Mouse (Mus musculus): ENCODE measurements around the gene Kat6b. TPM values are rescaled to one million over a fixed set of nuclear protein-coding genes. Genes with fewer than 3 reads are reported as not detected.
A peak's percentile ranks its signal among the peaks of the same experiment; 100 is the strongest.
"Not testable (repeated sequence)": the region's sequence is repeated elsewhere in the genome, so short reads cannot be mapped to it uniquely, and the experiment has no call there.

Gene Kat6b
- polyA plus RNA-seq, 1 experiment, result 8.7 TPM

DNA sequence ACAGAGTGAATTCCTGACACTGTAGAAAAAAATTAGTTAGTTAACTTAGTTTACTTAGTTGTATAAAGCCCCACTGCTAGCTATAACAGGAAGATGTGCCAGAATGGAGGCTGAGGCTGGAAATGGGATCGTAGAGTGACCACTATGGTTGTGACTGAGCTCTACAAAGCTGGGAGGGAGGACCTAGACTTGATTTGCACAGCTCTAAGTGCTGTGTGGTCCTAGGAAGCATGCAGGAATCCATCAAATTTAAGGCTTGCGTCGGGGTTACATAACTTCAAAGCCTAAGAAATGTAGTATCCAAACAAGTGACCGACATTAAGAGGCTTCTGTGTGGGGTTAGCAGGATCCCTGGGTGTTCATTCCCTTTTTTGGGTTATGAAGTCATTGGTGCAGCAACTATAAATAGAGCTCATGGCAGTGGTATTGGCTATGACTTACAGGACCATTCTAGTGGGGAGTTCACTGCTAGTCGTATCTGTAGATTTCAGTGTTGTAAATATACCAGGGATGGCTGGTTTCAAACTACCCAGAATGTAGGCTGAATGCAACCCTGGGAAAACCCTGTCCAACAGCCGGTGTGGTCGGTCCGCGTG, 18.0 kb upstream of the Kat6b start:
- no peaks in the 10 kb centered on the region for H3K4me1 ChIP-seq (ENCODE audit: control insufficient read depth, insufficient read depth, insufficient read length, low read length)
- no peak overlapping the region for H3K4me3 ChIP-seq (ENCODE audit: insufficient read depth, low read depth, low read length)
- no peak overlapping the region for H3K27ac ChIP-seq (replicated peaks; ENCODE audit: low read depth, low read length)

DNA sequence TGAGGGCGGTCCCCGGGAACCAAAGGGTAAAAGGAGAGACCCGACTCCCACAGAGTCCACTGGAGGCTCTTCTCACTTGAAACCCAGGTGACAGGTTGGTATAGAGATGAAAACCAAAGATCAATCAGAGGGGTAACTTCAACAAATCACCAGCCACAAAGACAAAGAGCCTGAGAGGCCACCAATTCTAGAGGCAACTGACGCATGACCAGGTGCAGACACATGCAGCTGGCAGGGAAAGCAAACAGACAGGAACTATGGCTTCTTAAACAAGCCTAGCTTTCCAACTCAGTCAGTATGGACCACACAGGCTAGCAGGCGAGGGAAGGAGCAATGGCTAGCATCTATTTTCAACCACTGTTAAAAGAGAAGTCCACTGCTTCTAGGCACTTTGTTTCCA, 10.8 kb upstream of the Kat6b start:
- Histone ChIP-seq H3K27ac (replicated peaks; ENCODE audit: low read depth, low read length) (no peak overlapping the region), H3K4me1 (ENCODE audit: control insufficient read depth, insufficient read depth, insufficient read length, low read length) (no peaks in the 10 kb centered on the region), H3K4me3 (ENCODE audit: insufficient read depth, low read depth, low read length) (no peak overlapping the region)

DNA sequence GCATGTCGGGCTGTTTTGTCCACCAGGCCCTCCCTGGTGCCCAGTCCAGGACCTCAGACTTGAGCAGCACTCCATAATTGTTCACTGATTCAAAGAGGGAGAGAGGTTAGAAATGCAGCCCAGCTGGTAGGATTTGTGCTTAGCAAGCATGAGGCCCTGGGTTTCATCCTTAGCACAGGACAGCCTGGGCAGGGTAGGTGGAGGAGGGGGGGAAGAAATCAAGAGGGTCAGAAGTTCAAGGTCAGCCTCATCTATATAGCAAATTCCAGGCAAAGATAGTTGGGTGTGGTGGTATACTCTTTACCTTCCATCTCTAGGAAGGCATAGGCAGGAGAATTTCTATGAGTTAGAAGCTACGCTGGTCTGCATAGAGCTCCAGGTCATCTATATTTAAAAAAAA, 9.3 kb upstream of the Kat6b start:
- Histone ChIP-seq H3K27ac (replicated peaks; ENCODE audit: low read depth, low read length) (no peak overlapping the region), H3K4me1 (ENCODE audit: control insufficient read depth, insufficient read depth, insufficient read length, low read length) (no peaks in the 10 kb centered on the region), H3K4me3 (ENCODE audit: insufficient read depth, low read depth, low read length) (no peak overlapping the region)

DNA sequence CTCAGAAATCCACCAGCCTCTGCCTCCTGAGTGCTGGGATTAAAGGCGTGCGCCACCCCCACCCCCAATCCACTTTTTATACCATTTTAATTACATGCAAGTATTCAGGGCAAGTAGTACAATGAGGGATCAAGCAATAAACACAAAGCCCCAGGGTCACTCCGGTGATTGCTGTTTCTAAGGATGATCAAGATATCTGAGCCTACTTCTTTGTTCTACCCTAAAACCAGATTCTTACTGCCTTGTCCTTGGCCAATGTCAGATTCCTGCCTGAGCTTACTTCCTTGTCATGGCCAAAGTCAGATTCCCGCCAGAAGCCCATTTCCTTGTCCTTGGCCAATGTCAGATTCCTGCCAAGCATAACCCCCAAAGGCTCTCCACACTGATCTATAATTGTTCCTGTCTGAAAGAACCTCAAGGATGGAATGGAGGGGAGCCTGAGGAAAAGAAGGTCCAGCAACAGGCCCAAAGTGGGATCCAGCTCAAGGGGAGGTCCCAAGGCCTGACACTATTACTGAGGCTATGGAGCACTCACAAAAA, 6.6 kb upstream of the Kat6b start:
- H3K4me1 ChIP-seq (ENCODE audit: control insufficient read depth, insufficient read depth, insufficient read length, low read length); H3K4me3 ChIP-seq (ENCODE audit: insufficient read depth, low read depth, low read length); H3K27ac ChIP-seq (replicated peaks; ENCODE audit: low read depth, low read length): not testable (repeated sequence)

DNA sequence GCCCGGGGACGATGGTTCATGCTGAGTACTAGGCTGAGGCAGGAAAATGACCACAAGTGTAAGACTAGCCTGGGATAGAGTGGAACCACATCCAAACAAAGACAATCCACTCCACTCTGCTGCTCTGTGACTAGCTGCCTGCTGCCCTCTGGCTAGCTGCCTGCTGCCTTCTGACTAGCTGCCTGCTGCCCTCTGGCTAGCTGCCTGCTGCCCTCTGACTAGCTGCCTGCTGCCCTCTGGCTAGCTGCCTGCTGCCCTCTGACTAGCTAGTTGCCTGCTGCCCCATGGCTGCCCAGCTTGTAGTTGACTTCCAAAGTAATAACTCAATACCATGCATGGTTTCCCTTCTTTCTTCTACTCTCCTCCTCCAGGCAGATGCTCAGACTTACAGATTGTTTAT, 4.1 kb upstream of the Kat6b start:
- no peak overlapping the region for H3K4me3 ChIP-seq (ENCODE audit: insufficient read depth, low read depth, low read length)
- no peak overlapping the region for H3K27ac ChIP-seq (replicated peaks; ENCODE audit: low read depth, low read length)
- no peaks in the 10 kb centered on the region for H3K4me1 ChIP-seq (ENCODE audit: control insufficient read depth, insufficient read depth, insufficient read length, low read length)

DNA sequence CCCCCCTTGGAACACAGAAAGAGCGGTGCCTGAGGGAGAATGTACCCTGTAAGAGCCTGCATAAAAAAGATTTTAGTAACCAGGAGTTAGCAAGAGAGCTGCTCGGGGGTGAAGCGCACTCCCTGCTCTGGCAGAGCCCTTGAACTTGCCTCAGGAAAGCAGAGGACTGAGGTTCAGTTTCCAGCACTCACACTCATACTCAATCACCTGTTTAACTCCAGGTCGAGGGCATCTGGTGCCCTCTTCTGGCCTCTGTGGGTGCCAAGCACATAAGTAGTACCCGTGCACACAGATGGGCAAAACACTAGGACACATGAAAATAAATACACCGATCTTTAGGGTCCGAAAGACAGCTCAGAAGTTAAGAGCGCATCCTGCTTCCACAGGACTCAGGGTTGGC, 1.7 kb upstream of the Kat6b start:
- Histone ChIP-seq H3K4me1 (ENCODE audit: control insufficient read depth, insufficient read depth, insufficient read length, low read length) (no peaks in the 10 kb centered on the region), H3K27ac (replicated peaks; ENCODE audit: low read depth, low read length) (no peak overlapping the region)

DNA sequence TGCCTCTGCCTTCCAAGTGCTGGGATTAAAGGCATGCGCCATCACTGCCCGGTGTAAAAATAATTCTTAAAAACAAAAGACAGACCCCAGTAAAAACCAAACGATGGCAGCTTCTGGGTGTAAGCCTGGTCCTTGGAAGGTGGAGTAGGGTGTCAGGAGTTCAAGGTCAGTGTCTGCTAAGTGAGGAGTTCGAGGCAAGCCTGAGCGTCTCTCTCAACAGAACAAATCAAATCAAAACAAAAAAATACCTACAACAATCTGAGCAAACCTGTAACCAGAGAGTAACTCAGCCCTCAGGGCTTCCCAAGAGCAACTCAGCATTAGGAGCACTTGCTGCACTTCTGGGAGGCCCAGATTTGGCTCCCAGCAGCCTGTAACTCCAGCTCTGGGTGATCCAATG, 1.0 kb upstream of the Kat6b start:
- Histone ChIP-seq H3K4me1 (ENCODE audit: control insufficient read depth, insufficient read depth, insufficient read length, low read length) (no peaks in the 10 kb centered on the region), H3K27ac (replicated peaks; ENCODE audit: low read depth, low read length) (no peak overlapping the region), H3K4me3 (ENCODE audit: insufficient read depth, low read depth, low read length) (no peak overlapping the region)

More for the DNA sequence above, 1.7 kb upstream of the Kat6b start:
- H3K4me3 ChIP-seq (ENCODE audit: insufficient read depth, low read depth, low read length), result no peak overlapping the region

DNA sequence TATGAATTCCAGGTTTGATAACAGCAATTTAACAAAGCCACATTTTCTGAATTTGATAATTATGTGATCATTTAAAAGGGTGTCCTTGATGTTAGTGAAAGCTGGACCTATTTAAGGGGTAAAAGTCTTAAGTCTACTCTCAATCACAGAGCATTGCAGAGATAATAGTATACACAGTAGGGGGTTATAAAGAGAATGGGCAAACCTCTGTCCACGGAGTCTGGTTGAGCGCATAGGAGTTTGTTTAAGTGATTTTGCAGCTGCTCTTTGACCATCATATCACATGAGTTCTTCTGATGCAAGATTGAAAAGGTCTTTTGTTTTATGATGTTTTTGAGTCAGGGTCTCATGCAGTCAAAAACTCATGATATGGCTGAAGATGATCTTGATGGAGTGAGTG, 3.0 kb downstream of the Kat6b start:
- Histone ChIP-seq H3K27ac (replicated peaks; ENCODE audit: low read depth, low read length) (no peak overlapping the region), H3K4me3 (ENCODE audit: insufficient read depth, low read depth, low read length) (no peak overlapping the region), H3K4me1 (ENCODE audit: control insufficient read depth, insufficient read depth, insufficient read length, low read length) (no peaks in the 10 kb centered on the region)

DNA sequence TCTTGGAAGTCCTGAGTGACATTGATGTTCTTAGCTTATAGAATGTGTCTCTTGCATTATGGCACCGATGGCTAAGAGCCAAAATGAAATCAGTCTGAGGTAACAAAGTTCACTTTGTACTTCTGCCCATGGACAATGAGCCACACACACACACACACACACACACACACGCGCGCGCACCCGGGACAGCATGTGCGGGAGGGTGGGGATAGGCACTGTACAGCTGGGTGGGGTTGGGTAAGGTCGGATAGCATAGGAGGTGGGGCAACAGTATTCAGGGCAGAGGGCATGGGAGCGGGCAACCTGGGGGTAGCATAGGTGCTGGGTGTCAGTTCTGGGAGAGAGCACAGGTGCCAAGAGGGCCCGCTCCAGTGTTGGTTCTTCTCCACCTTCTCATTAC, 3.5 kb downstream of the Kat6b start:
- Histone ChIP-seq H3K27ac (replicated peaks; ENCODE audit: low read depth, low read length) (no peak overlapping the region), H3K4me1 (ENCODE audit: control insufficient read depth, insufficient read depth, insufficient read length, low read length) (no peaks in the 10 kb centered on the region), H3K4me3 (ENCODE audit: insufficient read depth, low read depth, low read length) (no peak overlapping the region)

DNA sequence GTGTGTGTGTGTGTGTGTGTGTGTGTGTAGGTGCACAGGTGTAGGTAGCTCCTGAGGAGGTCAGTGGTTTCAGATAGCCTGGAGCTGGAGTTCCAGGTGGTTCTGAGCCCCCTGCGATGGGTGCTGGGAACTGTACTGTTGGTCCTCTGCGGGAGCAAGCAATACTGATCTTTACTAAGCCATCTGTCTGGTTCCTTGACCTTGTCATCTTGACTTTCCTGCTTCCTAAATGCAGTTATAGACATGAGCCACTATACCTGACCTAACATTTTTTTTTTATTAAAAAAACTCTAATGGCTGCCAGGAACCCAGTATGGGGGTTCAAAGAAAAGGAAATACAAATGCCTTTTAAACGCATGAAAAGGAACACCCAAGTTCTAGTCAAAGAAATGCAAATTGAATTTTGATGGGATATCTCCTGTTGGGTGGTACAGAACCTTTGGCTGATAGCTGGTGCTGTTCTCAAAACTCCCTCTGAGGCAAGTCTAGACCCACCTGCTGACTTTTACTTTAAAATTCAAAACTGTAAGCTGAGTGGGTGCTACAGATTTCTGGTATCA, 4.8 kb downstream of the Kat6b start:
- no peak overlapping the region for H3K4me3 ChIP-seq (ENCODE audit: insufficient read depth, low read depth, low read length)
- no peaks in the 10 kb centered on the region for H3K4me1 ChIP-seq (ENCODE audit: control insufficient read depth, insufficient read depth, insufficient read length, low read length)
- H3K27ac ChIP-seq (replicated peaks; ENCODE audit: low read depth, low read length), result no peak overlapping the region

DNA sequence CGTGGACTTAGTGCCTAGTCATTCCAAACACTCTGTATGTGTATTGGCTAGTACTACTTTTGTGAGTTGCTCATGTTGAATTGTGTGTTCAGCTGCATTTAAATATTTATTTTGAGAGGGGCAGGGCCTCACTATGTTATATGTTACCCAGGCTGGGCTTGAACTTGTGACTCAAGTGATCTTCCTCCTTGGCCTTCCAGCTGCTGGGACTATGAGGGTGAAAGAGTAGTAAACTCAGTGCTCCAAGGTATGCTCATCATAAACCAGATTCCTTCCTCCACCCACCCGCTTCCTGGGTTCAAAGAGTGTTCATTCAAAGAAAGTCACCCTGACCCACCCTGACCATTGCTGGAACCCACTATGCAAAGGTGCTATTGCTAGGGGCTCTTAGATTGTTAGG, 5.9 kb downstream of the Kat6b start:
- not testable (repeated sequence) for H3K27ac ChIP-seq (replicated peaks; ENCODE audit: low read depth, low read length); H3K4me1 ChIP-seq (ENCODE audit: control insufficient read depth, insufficient read depth, insufficient read length, low read length); H3K4me3 ChIP-seq (ENCODE audit: insufficient read depth, low read depth, low read length)

DNA sequence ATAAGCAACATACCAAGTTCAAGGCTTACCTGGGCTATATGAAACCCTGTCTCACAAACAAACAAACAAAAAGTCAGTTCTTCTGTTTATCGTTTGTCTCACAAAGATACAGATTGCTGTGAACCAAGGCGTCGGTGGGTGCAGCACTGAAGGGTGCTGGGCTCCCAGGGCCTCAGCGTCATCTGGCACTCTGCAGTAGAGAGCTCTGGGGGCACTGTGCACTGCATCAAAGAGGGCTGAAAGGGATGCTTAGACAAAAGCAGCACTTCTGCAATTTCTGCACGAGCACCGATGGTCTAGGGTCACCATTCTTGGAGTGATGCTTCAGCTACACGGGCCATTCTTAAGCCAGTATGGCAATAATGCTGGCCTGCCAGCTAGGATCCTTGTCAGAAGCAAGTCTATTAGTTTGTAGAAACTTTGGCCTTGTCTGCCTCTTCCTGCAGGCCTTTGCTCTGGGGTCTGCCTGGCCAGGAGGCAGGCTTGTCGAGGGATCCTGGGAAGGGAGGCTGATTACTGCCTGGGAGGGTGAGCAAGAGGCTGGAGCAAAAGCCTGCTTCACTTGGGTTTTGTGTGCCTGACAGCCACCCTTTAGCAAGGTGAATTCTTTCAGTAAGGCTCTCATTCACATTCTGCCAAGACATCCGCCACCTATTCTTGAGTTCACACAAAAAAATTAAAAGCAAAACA, 7.3 kb downstream of the Kat6b start:
- H3K4me1 ChIP-seq (ENCODE audit: control insufficient read depth, insufficient read depth, insufficient read length, low read length); H3K27ac ChIP-seq (replicated peaks; ENCODE audit: low read depth, low read length); H3K4me3 ChIP-seq (ENCODE audit: insufficient read depth, low read depth, low read length): not testable (repeated sequence)

DNA sequence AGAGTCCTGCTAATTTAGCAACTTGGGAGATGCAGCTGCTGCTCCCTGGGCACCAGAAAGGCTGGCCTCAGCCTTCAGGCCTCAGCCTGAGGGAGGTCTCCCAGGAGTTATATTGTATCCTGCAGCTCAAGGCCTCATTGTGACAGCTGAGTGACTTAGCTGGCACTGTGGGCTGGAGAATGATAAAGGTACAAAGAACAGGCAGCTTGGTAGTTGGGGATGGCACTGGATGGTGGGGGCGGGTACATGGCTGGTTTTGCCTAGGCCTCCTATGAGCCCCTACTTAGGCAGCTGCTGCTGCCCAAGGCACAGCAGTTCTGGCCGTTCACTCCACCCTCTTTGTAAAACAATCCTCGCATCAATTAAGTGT, 7.9 kb downstream of the Kat6b start:
- Histone ChIP-seq H3K27ac (replicated peaks; ENCODE audit: low read depth, low read length) (no peak overlapping the region), H3K4me3 (ENCODE audit: insufficient read depth, low read depth, low read length) (no peak overlapping the region), H3K4me1 (ENCODE audit: control insufficient read depth, insufficient read depth, insufficient read length, low read length) (no peaks in the 10 kb centered on the region)

DNA sequence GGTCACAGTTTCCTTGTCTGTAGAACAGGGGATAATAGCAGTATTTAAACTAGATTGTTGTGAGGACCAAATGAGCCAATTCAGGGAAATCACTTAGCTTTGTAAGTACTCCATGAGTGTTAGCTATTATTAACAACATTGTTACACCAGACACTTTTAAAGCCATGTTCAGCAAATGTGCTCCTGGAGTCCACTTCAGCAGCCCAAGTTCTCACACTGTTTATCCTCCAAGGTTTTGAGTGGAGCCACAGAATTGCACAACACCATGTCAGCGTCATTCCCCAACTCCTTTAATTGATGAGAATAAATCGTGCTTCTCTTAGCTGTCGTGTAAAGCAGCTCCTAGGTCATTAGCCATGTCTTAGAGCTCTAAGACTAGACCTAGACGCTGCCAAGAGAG, 8.9 kb downstream of the Kat6b start:
- Histone ChIP-seq H3K27ac (replicated peaks; ENCODE audit: low read depth, low read length) (no peak overlapping the region), H3K4me1 (ENCODE audit: control insufficient read depth, insufficient read depth, insufficient read length, low read length) (no peaks in the 10 kb centered on the region), H3K4me3 (ENCODE audit: insufficient read depth, low read depth, low read length) (no peak overlapping the region)

DNA sequence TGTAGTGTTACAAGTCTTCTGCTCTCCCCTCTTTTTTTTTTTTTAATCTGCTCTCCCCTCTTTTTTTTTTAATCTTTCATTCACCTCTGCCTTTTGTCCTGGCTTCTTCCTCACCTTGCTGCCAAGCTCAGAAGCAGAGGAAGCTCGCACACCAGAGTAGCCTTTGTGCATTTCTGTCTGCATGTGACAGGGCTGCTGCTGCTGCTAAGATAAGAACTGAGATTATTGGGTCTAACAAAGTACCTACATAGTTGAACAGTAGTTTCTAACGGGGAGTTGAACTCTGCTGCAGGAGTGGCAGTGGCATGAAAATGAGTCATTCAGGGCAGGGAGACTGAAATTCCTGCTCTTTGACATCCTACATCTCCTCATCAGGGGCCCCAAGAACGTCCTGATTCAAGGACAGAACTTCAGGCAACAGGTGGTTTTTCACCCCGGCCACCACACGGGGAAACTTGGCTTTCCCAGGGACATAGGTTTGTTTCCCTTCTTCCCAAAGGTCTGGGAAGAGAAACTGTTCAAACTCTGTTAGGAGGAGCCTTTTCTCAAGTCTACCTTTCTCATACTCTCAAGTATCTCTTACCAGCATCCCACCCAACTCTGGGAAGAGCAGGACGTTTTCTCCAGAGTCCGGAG, 17.2 kb downstream of the Kat6b start:
- peaks cover 6% of the 10 kb centered on the region; the same call in 1 of the 2 replicates for H3K4me1 ChIP-seq (ENCODE audit: control insufficient read depth, insufficient read depth, insufficient read length, low read length)
- peak overlapping the region; percentile 26; the same call in 1 of the 2 replicates for H3K4me3 ChIP-seq (ENCODE audit: insufficient read depth, low read depth, low read length)
- no peak overlapping the region for H3K27ac ChIP-seq (replicated peaks; ENCODE audit: low read depth, low read length)

Data from brown adipose tissue, adult 24 weeks (tissue).